Mouse (Mus musculus): ENCODE measurements around the gene Atp2b2. TPM values are rescaled to one million over a fixed set of nuclear protein-coding genes. Genes with fewer than 3 reads are reported as not detected.

Atp2b2 gene
- total RNA-seq, 1 experiment from 2014 or later, result not detected

- ATAC-seq (ENCODE audit: extremely low read depth, insufficient number of reproducible peaks, low FRiP score, poor library complexity, severe bottlenecking), result no peak
Observed at GRCm38 (mm10) chr6:113872654-113873053, 169.8 kb downstream of the Atp2b2 start.

GRCm38 (mm10) chr6:113870775-113871174 lies 171.6 kb downstream of the Atp2b2 start:
- no peak for ATAC-seq (ENCODE audit: extremely low read depth, insufficient number of reproducible peaks, low FRiP score, poor library complexity, severe bottlenecking)

- no peak for ATAC-seq (ENCODE audit: extremely low read depth, insufficient number of reproducible peaks, low FRiP score, poor library complexity, severe bottlenecking)
Observed at GRCm38 (mm10) chr6:113868552-113868951, 173.9 kb downstream of the Atp2b2 start.

GRCm38 (mm10) chr6:113865699-113866098 lies 176.7 kb downstream of the Atp2b2 start:
- no peak for ATAC-seq (ENCODE audit: extremely low read depth, insufficient number of reproducible peaks, low FRiP score, poor library complexity, severe bottlenecking)

GRCm38 (mm10) chr6:113864812-113865211 lies 177.6 kb downstream of the Atp2b2 start:
- ATAC-seq (ENCODE audit: extremely low read depth, insufficient number of reproducible peaks, low FRiP score, poor library complexity, severe bottlenecking), result no peak

GRCm38 (mm10) chr6:113862955-113863354 lies 179.5 kb downstream of the Atp2b2 start:
- no peak for ATAC-seq (ENCODE audit: extremely low read depth, insufficient number of reproducible peaks, low FRiP score, poor library complexity, severe bottlenecking)

GRCm38 (mm10) chr6:113861938-113862337 lies 180.5 kb downstream of the Atp2b2 start:
- no peak for ATAC-seq (ENCODE audit: extremely low read depth, insufficient number of reproducible peaks, low FRiP score, poor library complexity, severe bottlenecking)

- no peak for ATAC-seq (ENCODE audit: extremely low read depth, insufficient number of reproducible peaks, low FRiP score, poor library complexity, severe bottlenecking)
Observed at GRCm38 (mm10) chr6:113861375-113861770, 181.0 kb downstream of the Atp2b2 start.

- ATAC-seq (ENCODE audit: extremely low read depth, insufficient number of reproducible peaks, low FRiP score, poor library complexity, severe bottlenecking), result no peak
Observed at GRCm38 (mm10) chr6:113860735-113861374, 181.6 kb downstream of the Atp2b2 start.

GRCm38 (mm10) chr6:113860023-113860734 lies 182.2 kb downstream of the Atp2b2 start:
- no peak for ATAC-seq (ENCODE audit: extremely low read depth, insufficient number of reproducible peaks, low FRiP score, poor library complexity, severe bottlenecking)

GRCm38 (mm10) chr6:113858317-113858716 lies 184.1 kb downstream of the Atp2b2 start:
- no peak for ATAC-seq (ENCODE audit: extremely low read depth, insufficient number of reproducible peaks, low FRiP score, poor library complexity, severe bottlenecking)

- no peak for ATAC-seq (ENCODE audit: extremely low read depth, insufficient number of reproducible peaks, low FRiP score, poor library complexity, severe bottlenecking)
Observed at GRCm38 (mm10) chr6:113857310-113857873, 185.0 kb downstream of the Atp2b2 start.

- no peak for ATAC-seq (ENCODE audit: extremely low read depth, insufficient number of reproducible peaks, low FRiP score, poor library complexity, severe bottlenecking)
Observed at GRCm38 (mm10) chr6:113856790-113857189, 185.6 kb downstream of the Atp2b2 start.

- no peak for ATAC-seq (ENCODE audit: extremely low read depth, insufficient number of reproducible peaks, low FRiP score, poor library complexity, severe bottlenecking)
Observed at GRCm38 (mm10) chr6:113856095-113856646, 186.2 kb downstream of the Atp2b2 start.

GRCm38 (mm10) chr6:113855581-113855980 lies 186.8 kb downstream of the Atp2b2 start:
- ATAC-seq (ENCODE audit: extremely low read depth, insufficient number of reproducible peaks, low FRiP score, poor library complexity, severe bottlenecking), result no peak

- ATAC-seq (ENCODE audit: extremely low read depth, insufficient number of reproducible peaks, low FRiP score, poor library complexity, severe bottlenecking), result no peak
Observed at GRCm38 (mm10) chr6:113852318-113852717, 190.1 kb downstream of the Atp2b2 start.

- peak; percentile 37; the same call in 1 of the 2 replicates for ATAC-seq (ENCODE audit: extremely low read depth, insufficient number of reproducible peaks, low FRiP score, poor library complexity, severe bottlenecking)
Observed at GRCm38 (mm10) chr6:113849819-113850218, 192.6 kb downstream of the Atp2b2 start.

- no peak for ATAC-seq (ENCODE audit: extremely low read depth, insufficient number of reproducible peaks, low FRiP score, poor library complexity, severe bottlenecking)
Observed at GRCm38 (mm10) chr6:113848655-113849054, 193.8 kb downstream of the Atp2b2 start.

- ATAC-seq (ENCODE audit: extremely low read depth, insufficient number of reproducible peaks, low FRiP score, poor library complexity, severe bottlenecking), result no peak
Observed at GRCm38 (mm10) chr6:113847092-113847491, 195.3 kb downstream of the Atp2b2 start.

GRCm38 (mm10) chr6:113843248-113843647 lies 199.2 kb downstream of the Atp2b2 start:
- ATAC-seq (ENCODE audit: extremely low read depth, insufficient number of reproducible peaks, low FRiP score, poor library complexity, severe bottlenecking), result no peak
